Mouse (Mus musculus) forebrain, embryonic 10.5 days (tissue): ENCODE measurements around the gene Olfm1. TPM values are rescaled to one million over a fixed set of nuclear protein-coding genes. Genes with fewer than 3 reads are reported as not detected.

Source experiments
- DNase-seq: peaks from one replicate; pipeline ENCODE4 v3.0.0-alpha.2; 2017; ENCODE audit warnings: low spot score; ENCODE audit errors: extremely low spot score
- H3K27ac ChIP-seq: fragments of 300-500 bp; sonication (generic); 2 replicates; pipeline ENCODE4 v1.5.1; 2016; ENCODE audit warnings: mild to moderate bottlenecking
- H3K27me3 ChIP-seq: fragments of 300-500 bp; sonication (generic); 2 replicates; pipeline ENCODE4 v1.6.1; 2016; ENCODE audit warnings: mild to moderate bottlenecking; ENCODE audit not compliant: poor library complexity, severe bottlenecking
- H3K36me3 ChIP-seq: fragments of 300-500 bp; sonication (generic); replicated peaks from 2 replicates; pipeline ENCODE4 v1.6.1; 2016; ENCODE audit warnings: mild to moderate bottlenecking, moderate library complexity
- H3K4me1 ChIP-seq: fragments of 300-500 bp; sonication (generic); 2 replicates; pipeline ENCODE4 v1.6.1; 2016
- H3K4me3 ChIP-seq: fragments of 300-500 bp; sonication (generic); 2 replicates; pipeline ENCODE4 v1.5.1; 2016; ENCODE audit warnings: mild to moderate bottlenecking, moderate library complexity
- H3K9me3 ChIP-seq: fragments of 300-500 bp; sonication (generic); 2 replicates; pipeline ENCODE4 v1.6.1; 2016; ENCODE audit warnings: mild to moderate bottlenecking, moderate library complexity
- WGBS: fragments of 180-500 bp; shearing (Covaris S2); methylation state at CpG from one replicate; pipeline ENCODE4 v1.1.7; 2016; 5-methylcytosine and 5-hydroxymethylcytosine counted together
- polyA plus RNA-seq: library from polyadenylated mRNA; unstranded; fragments of >200 nt; fragmentation: Nextera tagmentation; extraction: Ambion mirVana; gene quantifications from 2 replicates; pipeline ENCODE4 v1.2.1, GENCODE M21; 2016

Gene Olfm1
- polyA plus RNA-seq, 1 experiment from 2014 or later, result 15.5 TPM

DNA sequence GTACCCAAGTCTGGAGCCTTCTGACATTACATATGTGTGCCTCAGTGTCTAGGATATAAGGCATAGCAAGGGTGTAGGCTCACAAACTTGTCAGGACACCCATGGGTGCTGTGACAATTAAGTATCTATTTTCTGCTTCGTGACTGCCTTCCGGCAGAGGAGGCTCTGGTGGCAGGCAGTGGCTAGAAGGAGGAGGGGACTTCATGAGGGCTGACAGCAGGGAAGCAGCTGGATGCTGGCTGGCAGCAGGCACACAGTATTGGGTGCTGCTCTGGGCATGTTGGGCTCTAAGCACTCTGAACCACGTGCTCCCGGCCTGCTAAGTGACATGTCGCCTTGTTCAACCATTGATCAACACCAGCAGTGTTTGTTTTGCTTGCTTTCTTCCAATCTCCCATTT, 32.0 kb downstream of the Olfm1 start:
- 85% methylated on average over 5 of the region's 5 CpGs for WGBS
- Histone ChIP-seq H3K4me3 (no peak overlapping the region), H3K27ac (no peak overlapping the region), H3K36me3 (peaks cover 19% of the 10 kb centered on the region), H3K27me3 (no peaks in the 10 kb centered on the region), H3K9me3 (no peaks in the 10 kb centered on the region), H3K4me1 (peaks cover 56% of the 10 kb centered on the region)
- DNase-seq, result no peak

DNA sequence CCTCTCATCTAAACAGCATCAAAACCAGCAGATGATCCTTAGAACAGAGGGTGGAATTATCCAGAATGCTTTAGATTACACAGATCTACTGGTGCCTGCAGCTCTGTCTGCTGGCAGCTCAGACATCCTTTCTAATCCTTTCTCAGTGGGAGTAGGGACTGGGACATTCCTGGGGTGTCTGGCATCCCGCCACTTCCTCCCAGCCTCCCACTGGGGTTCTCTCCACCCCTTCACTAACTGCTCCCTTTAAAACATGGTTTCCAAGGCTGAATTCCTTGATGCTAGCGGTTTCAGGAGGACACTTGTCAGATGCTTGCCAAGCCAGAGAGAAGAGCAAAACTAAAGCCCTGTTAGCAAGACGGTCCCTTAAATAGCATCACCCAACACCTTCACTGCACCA, 33.1 kb downstream of the Olfm1 start:
- Histone ChIP-seq H3K27ac (no peak overlapping the region), H3K4me3 (no peak overlapping the region)

DNA sequence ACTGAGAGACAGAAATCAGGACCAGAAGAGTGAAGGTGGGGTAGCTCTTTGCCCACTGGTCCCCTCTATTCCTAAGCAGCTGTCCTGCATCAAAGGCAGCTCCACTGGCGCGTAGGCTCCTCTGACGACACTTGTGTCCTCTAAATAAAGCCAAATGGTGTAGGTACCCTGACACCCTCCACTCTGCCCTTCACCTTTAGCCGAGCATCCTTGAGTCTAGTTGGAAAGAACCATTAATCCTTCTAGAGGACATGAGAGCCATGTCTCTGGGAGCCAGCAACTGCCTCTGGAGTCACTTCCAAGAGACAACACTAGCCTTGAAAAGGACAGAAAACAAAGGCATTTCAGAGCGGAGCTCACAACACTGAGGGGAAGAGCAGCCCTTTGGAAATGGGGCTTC, 34.2 kb downstream of the Olfm1 start:
- H3K27me3 ChIP-seq, result no peaks in the 10 kb centered on the region
- H3K9me3 ChIP-seq, result no peaks in the 10 kb centered on the region
- peaks cover 33% of the 10 kb centered on the region for H3K36me3 ChIP-seq
- peaks cover 39% of the 10 kb centered on the region for H3K4me1 ChIP-seq
- DNase-seq, result no peak
- H3K4me3 ChIP-seq, result no peak overlapping the region
- H3K27ac ChIP-seq, result no peak overlapping the region
- 67% methylated on average over 5 of the region's 5 CpGs for WGBS

More for the DNA sequence above, 33.1 kb downstream of the Olfm1 start:
- DNase-seq, result no peak
- 61% methylated on average over 3 of the region's 3 CpGs for WGBS
- Histone ChIP-seq H3K36me3 (peaks cover 30% of the 10 kb centered on the region), H3K27me3 (no peaks in the 10 kb centered on the region), H3K4me1 (peaks cover 48% of the 10 kb centered on the region), H3K9me3 (no peaks in the 10 kb centered on the region)

DNA sequence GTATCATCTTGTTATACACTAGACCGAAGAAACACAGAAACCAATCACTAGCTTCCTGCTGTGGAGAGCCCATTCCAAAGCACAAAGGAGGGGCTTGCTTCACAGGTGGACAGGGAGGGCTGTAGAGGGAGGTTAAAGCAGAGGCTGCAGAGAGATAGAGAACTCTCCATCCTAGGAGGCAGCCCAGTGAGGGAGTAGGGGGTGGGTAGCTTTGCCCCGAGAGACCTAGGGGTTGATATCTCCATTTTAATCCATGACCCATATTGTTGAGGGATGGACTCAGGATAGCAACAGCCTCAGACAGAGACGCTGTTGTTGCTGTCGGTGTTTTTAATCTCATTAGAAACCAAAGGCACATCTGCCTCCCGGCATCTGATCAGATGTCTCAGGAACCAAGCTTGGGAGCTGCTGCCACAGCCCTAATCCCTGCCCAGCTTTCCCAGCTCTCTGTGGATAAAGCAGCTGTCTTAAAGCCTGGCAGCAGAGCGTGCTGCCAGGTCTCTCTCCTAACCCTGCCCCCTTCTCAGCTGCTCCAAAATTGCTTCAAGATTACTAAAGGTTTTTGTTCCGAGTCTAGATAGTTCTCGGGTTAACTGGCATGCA, 34.9 kb downstream of the Olfm1 start:
- H3K4me1 ChIP-seq, result peaks cover 42% of the 10 kb centered on the region
- H3K4me3 ChIP-seq, result no peak overlapping the region
- no peaks in the 10 kb centered on the region for H3K9me3 ChIP-seq
- no peaks in the 10 kb centered on the region for H3K27me3 ChIP-seq
- no peak overlapping the region for H3K27ac ChIP-seq
- 16% methylated on average over 8 of the region's 8 CpGs for WGBS
- peaks cover 31% of the 10 kb centered on the region for H3K36me3 ChIP-seq
- no peak for DNase-seq

DNA sequence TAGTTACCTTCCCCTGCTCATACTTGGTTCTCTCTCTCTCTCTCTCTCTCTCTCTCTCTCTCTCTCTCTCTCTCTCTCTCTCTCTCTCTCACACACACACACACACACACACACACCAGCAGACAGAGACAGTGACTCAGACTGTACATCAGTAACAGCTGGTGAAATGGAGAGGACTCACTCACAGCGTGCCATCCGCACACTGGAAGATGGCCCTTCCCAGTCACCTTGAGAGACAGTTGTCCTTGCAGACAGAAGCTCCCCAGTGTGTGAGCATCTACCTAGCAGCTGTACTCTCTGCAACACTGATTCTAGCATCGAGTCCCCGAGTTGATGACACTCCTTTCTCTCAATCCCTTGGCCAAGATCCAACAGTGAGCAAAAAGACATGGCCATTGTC, 35.6 kb downstream of the Olfm1 start:
- WGBS, result 93% methylated on average over 4 of the region's 4 CpGs
- H3K9me3 ChIP-seq, result no peaks in the 10 kb centered on the region
- peaks cover 30% of the 10 kb centered on the region for H3K36me3 ChIP-seq
- DNase-seq, result no peak
- no peaks in the 10 kb centered on the region for H3K27me3 ChIP-seq
- no peak overlapping the region for H3K27ac ChIP-seq
- H3K4me3 ChIP-seq, result no peak overlapping the region
- H3K4me1 ChIP-seq, result peaks cover 38% of the 10 kb centered on the region

DNA sequence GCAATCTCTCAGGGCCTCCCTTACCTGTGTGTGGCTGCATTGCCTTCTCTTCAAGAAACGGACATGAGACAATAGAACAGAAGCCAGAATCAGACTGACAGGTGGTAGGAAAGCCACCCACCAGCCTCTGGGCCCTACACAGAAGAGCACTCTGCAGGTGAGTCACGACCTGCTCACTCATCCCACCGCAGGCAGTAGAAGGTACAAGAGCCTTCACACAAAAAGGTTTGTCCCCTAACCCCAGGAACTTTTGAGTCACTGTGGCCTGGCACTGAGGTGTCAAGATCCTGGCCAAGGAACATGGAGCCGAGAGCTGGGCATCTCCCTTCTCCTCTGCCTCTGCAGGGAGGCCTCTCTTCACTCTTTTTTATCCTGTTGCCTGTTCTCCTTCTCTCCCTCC, 42.3 kb downstream of the Olfm1 start:
- H3K4me1 ChIP-seq, result peaks cover 11% of the 10 kb centered on the region
- H3K4me3 ChIP-seq, result no peak overlapping the region
- H3K9me3 ChIP-seq, result no peaks in the 10 kb centered on the region
- H3K36me3 ChIP-seq, result peaks cover 10% of the 10 kb centered on the region
- DNase-seq, result no peak
- WGBS, result 86% methylated on average over 4 of the region's 4 CpGs
- no peak overlapping the region for H3K27ac ChIP-seq
- no peaks in the 10 kb centered on the region for H3K27me3 ChIP-seq

DNA sequence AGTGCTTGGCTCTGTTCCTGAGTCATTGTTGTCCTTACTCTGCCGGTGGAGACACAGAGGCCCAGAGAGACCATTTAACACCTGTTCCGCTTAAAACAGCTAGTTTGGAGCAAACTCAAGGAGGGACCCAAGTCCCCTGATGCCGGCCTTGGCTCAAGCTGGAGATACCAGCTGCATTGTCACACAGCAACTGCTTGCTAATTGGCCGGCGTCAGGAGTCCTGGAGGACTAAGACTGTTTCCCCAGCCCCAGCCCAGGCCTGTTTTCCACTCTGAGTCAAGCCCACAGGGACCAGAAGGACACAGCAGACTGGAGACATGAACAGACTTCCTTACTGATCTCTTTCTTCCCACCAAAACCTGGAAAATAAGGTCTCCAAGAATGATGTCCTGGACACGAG, 43.7 kb downstream of the Olfm1 start:
- Histone ChIP-seq H3K4me1 (peaks cover 11% of the 10 kb centered on the region), H3K27me3 (no peaks in the 10 kb centered on the region), H3K9me3 (no peaks in the 10 kb centered on the region), H3K4me3 (no peak overlapping the region), H3K27ac (no peak overlapping the region), H3K36me3 (no peaks in the 10 kb centered on the region)
- no peak for DNase-seq
- 91% methylated on average over 6 of the region's 6 CpGs for WGBS

DNA sequence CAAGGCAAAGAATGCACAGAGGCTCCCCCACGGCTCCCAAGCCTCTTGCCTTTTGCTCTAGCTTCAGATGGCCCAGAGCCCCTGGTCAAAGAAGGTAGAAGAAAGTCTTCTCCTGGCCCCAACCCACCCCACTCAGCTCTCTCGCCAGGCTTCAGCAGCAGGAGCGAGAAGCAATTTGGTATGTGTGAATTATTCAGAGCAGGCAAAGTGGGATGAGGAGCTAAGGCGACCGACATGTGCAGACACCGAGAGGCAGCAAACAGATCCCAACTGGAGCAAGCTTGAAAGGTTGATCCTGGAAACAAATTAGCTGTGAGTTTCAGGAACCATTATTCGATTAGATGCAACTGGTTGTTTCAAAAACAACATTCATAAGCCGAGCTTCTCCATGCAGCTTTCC, 46.8 kb downstream of the Olfm1 start:
- H3K9me3 ChIP-seq, result no peaks in the 10 kb centered on the region
- 85% methylated on average over 8 of the region's 8 CpGs for WGBS
- H3K27ac ChIP-seq, result no peak overlapping the region
- no peaks in the 10 kb centered on the region; the same call in 1 of the 2 replicates for H3K4me1 ChIP-seq
- H3K27me3 ChIP-seq, result no peaks in the 10 kb centered on the region
- no peak for DNase-seq
- no peaks in the 10 kb centered on the region for H3K36me3 ChIP-seq
- no peak overlapping the region for H3K4me3 ChIP-seq

DNA sequence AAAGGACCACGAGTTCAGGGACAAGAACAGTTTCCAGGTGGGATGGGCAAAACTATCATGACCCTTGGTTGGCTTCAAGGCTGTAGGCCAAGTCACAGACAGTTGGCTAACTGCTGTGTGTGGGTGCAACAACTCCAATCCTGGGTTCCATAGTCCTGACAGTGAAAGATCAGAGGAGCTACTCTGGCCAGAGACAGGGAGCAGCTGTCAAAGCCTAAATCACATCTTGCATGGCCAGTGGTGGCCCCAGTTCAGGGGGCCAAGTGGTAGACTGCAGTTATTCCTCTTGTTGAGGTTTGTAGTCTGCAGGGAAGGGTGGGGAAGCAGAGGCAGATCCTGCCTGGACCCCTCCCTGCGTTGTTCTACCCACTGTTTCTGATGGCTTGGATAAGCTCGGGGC, 48.1 kb downstream of the Olfm1 start:
- H3K4me3 ChIP-seq, result no peak overlapping the region
- no peaks in the 10 kb centered on the region; the same call in 1 of the 2 replicates for H3K4me1 ChIP-seq
- no peaks in the 10 kb centered on the region for H3K36me3 ChIP-seq
- H3K27ac ChIP-seq, result no peak overlapping the region
- WGBS, result 89% methylated on average over 3 of the region's 3 CpGs
- H3K27me3 ChIP-seq, result no peaks in the 10 kb centered on the region
- DNase-seq, result no peak
- H3K9me3 ChIP-seq, result no peaks in the 10 kb centered on the region

DNA sequence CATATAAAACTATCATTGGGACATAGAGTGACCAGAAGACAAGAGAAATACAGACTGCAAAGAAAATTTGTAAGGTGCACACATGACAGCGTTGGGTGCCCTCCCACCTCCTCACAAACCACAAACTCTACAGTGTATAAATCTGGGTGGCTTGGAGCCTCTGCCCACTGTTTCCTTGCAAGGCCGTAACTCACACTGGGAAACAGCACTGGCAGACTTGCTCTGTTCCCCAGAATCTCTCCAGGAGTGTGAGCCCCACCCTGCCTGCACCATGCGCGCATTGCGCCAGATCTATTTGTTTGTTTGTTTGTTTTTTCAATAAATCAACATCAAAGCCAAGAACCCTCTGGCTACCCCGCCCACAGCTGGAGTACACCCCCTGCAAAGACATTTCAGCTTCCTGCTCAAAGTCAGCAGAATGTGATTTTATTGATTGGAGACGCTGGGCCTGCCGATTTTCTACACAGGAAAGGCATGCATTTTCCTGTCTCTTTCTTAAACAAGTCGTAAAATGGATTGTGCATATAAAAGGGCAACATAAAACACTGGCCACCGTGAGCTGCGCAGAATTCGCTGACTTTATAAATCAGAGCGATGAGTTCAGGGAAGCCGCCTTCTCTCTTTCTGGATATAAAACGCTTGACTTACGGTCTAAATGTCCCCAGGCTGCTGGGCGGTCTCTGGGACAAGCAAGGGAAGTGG, 48.9 kb downstream of the Olfm1 start:
- no peaks in the 10 kb centered on the region for H3K36me3 ChIP-seq
- H3K27ac ChIP-seq, result no peak overlapping the region
- no peaks in the 10 kb centered on the region for H3K9me3 ChIP-seq
- 87% methylated on average over 17 of the region's 17 CpGs for WGBS
- no peak overlapping the region for H3K4me3 ChIP-seq
- no peaks in the 10 kb centered on the region; the same call in 1 of the 2 replicates for H3K4me1 ChIP-seq
- no peaks in the 10 kb centered on the region for H3K27me3 ChIP-seq
- DNase-seq, result no peak

DNA sequence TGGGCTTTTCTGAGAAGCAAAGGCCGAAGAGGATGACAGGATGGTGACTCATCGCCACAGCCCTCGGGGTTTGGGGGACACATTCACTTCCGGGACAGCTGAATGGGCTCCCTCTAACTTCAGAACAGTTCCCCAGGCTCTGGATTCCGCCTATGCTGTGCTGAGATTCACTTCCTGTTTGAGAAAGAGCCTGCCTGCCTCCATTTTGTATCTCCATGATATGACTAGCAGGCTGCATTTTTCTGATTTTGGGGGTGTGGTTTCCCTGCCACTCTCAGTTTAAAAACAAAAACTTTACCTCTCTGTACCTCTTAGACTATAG, 49.4 kb downstream of the Olfm1 start:
- WGBS, result 77% methylated on average over 5 of the region's 5 CpGs
- Histone ChIP-seq H3K27me3 (no peaks in the 10 kb centered on the region), H3K9me3 (no peaks in the 10 kb centered on the region), H3K4me1 (peaks cover 3% of the 10 kb centered on the region; the same call in 1 of the 2 replicates), H3K27ac (no peak overlapping the region), H3K4me3 (no peak overlapping the region), H3K36me3 (no peaks in the 10 kb centered on the region)
- DNase-seq, result no peak

DNA sequence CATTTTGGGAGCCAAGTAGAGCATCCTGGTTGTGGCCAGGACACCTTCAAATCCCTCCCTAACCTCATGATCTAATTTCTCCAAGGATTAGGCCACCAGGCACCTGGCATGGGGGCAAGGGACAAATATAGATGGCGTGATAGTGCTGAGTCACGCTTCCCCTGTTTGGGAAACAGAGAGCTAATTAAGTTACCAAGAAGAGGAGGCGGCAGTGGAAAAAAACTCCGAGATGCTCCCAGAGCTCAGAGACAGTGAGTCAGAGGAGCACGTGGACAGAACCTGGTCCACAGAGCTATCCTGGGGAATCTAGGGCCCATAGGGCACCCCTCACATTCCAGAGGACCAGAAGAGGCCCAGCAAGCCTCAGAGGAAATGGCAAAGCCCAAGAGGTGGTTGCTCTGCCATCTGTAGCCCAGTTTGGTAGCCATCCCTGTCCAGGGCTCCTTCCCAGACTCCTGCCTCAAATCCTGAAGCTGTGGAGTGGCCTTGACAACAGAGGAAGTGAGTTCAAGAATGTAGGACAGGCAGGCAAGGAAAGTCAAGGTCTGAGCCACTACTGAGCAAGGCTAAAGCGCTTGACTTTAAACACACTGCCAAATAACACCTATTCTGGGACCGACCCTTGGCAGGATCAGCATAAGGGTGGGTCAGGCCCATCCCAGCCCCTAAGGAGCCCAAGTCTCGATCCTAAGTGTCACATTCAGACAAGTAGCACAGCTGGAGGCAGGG, 52.0 kb downstream of the Olfm1 start:
- Histone ChIP-seq H3K36me3 (no peaks in the 10 kb centered on the region), H3K27ac (no peak overlapping the region), H3K4me1 (peaks cover 4% of the 10 kb centered on the region; the same call in 1 of the 2 replicates), H3K4me3 (no peak overlapping the region), H3K9me3 (no peaks in the 10 kb centered on the region), H3K27me3 (no peaks in the 10 kb centered on the region)
- no peak for DNase-seq
- 69% methylated on average over 8 of the region's 8 CpGs for WGBS

DNA sequence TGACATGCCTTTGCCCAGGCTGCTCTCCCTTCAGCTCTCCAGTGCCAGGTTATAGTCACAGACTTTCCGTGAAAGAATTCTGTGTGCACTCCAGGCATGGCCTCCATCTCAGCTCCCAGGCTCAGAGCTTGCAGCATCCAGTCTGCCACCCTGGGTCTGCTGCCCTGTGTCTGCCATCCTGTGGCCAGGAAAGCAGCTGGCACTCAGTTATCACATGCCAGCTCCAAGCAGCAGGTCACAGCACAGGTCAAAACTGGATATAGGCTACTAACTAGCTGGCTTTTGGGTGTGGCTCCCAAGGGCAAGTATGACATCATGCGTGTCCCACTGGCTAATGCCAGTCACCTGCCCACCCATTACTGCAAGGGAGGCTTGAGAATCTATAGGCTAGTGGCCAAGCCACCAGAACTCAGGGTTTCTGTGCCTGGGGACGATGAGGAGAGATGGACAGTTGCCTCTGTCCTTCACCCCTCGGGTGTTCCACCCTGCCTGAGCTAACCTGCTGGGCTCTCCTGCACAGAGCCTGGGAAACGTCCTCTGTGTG, 53.4 kb downstream of the Olfm1 start:
- no peaks in the 10 kb centered on the region for H3K27me3 ChIP-seq
- 78% methylated on average over 5 of the region's 5 CpGs for WGBS
- H3K4me1 ChIP-seq, result peaks cover 5% of the 10 kb centered on the region
- no peak overlapping the region for H3K27ac ChIP-seq
- no peak for DNase-seq
- H3K4me3 ChIP-seq, result no peak overlapping the region
- no peaks in the 10 kb centered on the region for H3K9me3 ChIP-seq
- H3K36me3 ChIP-seq, result no peaks in the 10 kb centered on the region
